In the genomic region with DNA sequence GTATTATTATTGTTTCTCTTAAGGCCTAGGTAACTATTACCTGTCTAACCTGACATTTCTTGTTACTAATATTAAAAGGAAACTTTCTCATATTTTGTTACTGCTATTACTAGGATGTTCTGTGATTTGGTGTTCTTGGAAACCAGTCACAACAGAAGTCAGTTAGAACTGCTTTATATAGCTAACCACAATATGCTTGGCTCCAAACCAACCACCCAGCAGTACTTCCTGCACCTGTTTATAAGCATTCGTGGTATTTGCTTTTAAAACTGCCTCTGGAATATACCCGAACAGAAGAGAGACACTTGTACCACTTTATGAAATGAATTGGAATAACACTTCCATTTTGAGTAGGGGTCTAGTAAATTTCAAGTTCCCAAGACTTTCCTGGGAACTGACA, we compare ENCODE assay signal across 23 mouse cellular contexts.
A peak's percentile ranks its signal among the peaks of the same experiment; 100 is the strongest.
DNase-seq lines count a peak whose midpoint lies in the region; ATAC-seq and TF ChIP-seq lines count a peak whose summit lies in the region.
"Had no signal": no experiment of that assay in that cellular context is flagged by ENCODE, and none has a peak within 500 bp of the region (broad histone marks: within the 10 kb centered on the region; RNA-seq: fewer than 3 reads in every experiment).

No protein-coding gene starts in this region.

- H3K36me3 ChIP-seq in myocyte (ENCODE audit: control insufficient read depth, insufficient read depth), result no peaks in the 10 kb centered on the region
- H3K36me3 ChIP-seq: embryonic facial prominence, embryonic 13.5 days; heart, embryonic 13.5 days; limb, embryonic 15.5 days; neural tube, embryonic 12.5 days had no signal

- peak overlapping the region; percentile 57 for H3K4me2 ChIP-seq in myocyte (ENCODE audit: low read depth)
- H3K4me2 ChIP-seq: embryonic facial prominence, embryonic 13.5 days; heart, embryonic 13.5 days; limb, embryonic 15.5 days; neural tube, embryonic 12.5 days had no signal

- H3ac ChIP-seq in myocyte (ENCODE audit: control insufficient read depth, insufficient read length), result no peak overlapping the region

- no peak for TF ChIP-seq POLR2A in myocyte (IDR thresholded peaks at IDR 0.05; ENCODE audit: insufficient read length, low read depth)

- no peaks in the 10 kb centered on the region for H3K79me2 ChIP-seq in myocyte (ENCODE audit: control insufficient read depth, insufficient read depth)

- H3K27me3 ChIP-seq in myocyte (ENCODE audit: control insufficient read depth, insufficient read depth, insufficient read length), result no peaks in the 10 kb centered on the region
- H3K27me3 ChIP-seq: embryonic facial prominence, embryonic 13.5 days; heart, embryonic 13.5 days; limb, embryonic 15.5 days; megakaryocyte, embryonic 14.5 days; neural tube, embryonic 12.5 days had no signal

- ATAC-seq in megakaryocyte, adult 5-6 weeks (ENCODE audit: poor library complexity, severe bottlenecking), result no peak
- ATAC-seq: forebrain, postnatal 0 days; hindbrain, postnatal 0 days; liver, postnatal 0 days; midbrain, embryonic 16.5 days had no signal

- H3K4me3 ChIP-seq in myocyte, result no peak overlapping the region
- H3K4me3 ChIP-seq: embryonic facial prominence, embryonic 13.5 days; gastrocnemius, adult 2 months; heart, embryonic 13.5 days; limb, embryonic 15.5 days; megakaryocyte, embryonic 14.5 days; neural tube, embryonic 12.5 days had no signal

- peak; percentile 10 to 28 for DNase-seq in cerebellum, adult 18-20 months
- no peak for DNase-seq in cerebellum, adult 11 months
- peak; percentile 24 for DNase-seq in lung, postnatal 25 days (ENCODE audit: low spot score)
- DNase-seq in lung, postnatal 14 days, result no peak
- peak; percentile 52 for DNase-seq in T-cell, adult 2 months (ENCODE audit: low spot score)
- no peak for DNase-seq in left cerebral cortex, adult 9 months (ENCODE audit: low spot score in 2 of 2)
- DNase-seq: forebrain, postnatal 0 days; gastrocnemius, adult 2 months; heart, postnatal 4 days; kidney, adult 2 months; kidney, postnatal 4 days; liver, postnatal 0 days; right cerebral cortex, postnatal 14 days; thymus, postnatal 4 days had no signal

TF ChIP-seq in myocyte, 11 proteins besides CTCF, POLR2A, EP300 and RAD21:
- peak in 1 of 3 experiments; percentile 32 for TF ChIP-seq MYOG (IDR thresholded peaks at IDR 0.05; ENCODE audit: control insufficient read depth in 1 of 3, insufficient read depth in 1 of 3, insufficient read length in 2 of 3, low read depth in 2 of 3)
- no peak for TF ChIP-seq POLR2AphosphoS2 (IDR thresholded peaks at IDR 0.05; ENCODE audit: insufficient read length, low read depth)
- TF ChIP-seq TCF12 (IDR thresholded peaks at IDR 0.05; ENCODE audit: insufficient read depth, poor library complexity, severe bottlenecking), result peak; percentile 27
- peak in 1 of 3 experiments; percentile 47 for TF ChIP-seq MYOD1 (IDR thresholded peaks at IDR 0.05; ENCODE audit: control insufficient read depth in 1 of 3, insufficient read length in 2 of 3, low read depth in 2 of 3)
TF ChIP-seq in myocyte: peak in this region for 3.

Comparison
In these comparisons a context has a peak if more than half of its experiments do, and no peak if none do; other contexts are left out.
1. DNase-seq: peak in cerebellum, adult 18-20 months (2 of 2), lung, postnatal 25 days (single experiment) and T-cell, adult 2 months (single experiment); none in cerebellum, adult 11 months (single experiment), lung, postnatal 14 days (single experiment) and left cerebral cortex, adult 9 months (0 of 2).